Mouse (Mus musculus) embryonic fibroblast, embryonic 13.5 days (primary cell): ENCODE data around the gene Ssbp2.

ENCODE experiments used
- CTCF ChIP-seq: IDR thresholded peaks from 2 replicates; pipeline ENCODE4 v1.5.1; 2011; ENCODE audit warnings: mild to moderate bottlenecking, control low read depth, low read length, moderate library complexity, borderline replicate concordance; ENCODE audit not compliant: insufficient read depth
- POLR2A ChIP-seq: IDR thresholded peaks from 2 replicates; pipeline ENCODE4 v1.6.1; 2011; ENCODE audit warnings: low read depth, mild to moderate bottlenecking, control low read depth, low read length, moderate library complexity

GRCm38 (mm10) chr13:91723108-91723735 lies 263.1 kb downstream of the Ssbp2 start:
- peak; percentile 34; the same call in 1 of the 2 replicates for TF ChIP-seq CTCF
- no peak for TF ChIP-seq POLR2A
